Mouse (Mus musculus): ENCODE measurements around the gene Usp5. TPM values are rescaled to one million over a fixed set of nuclear protein-coding genes. Genes with fewer than 3 reads are reported as not detected.
"Not testable (repeated sequence)": the region's sequence is repeated elsewhere in the genome, so short reads cannot be mapped to it uniquely, and the experiment has no call there.

Gene Usp5
- polyA plus RNA-seq, 1 experiment from 2014 or later, result 162 TPM

- H3K4me1 ChIP-seq (ENCODE audit: control insufficient read depth, insufficient read depth, low read length); ATAC-seq (ENCODE audit: low read depth); H3K9ac ChIP-seq (replicated peaks; ENCODE audit: low read depth, low read length); H3K9me3 ChIP-seq (ENCODE audit: control insufficient read depth, low read length); H3K27ac ChIP-seq (ENCODE audit: low read depth, low read length); H3K36me3 ChIP-seq (ENCODE audit: control insufficient read depth, insufficient read depth, low read length); H3K4me3 ChIP-seq (ENCODE audit: low read depth, low read length); H3K4me2 ChIP-seq (ENCODE audit: low read depth, low read length); H3K27me3 ChIP-seq (ENCODE audit: control insufficient read depth, insufficient read depth, low read length): not testable (repeated sequence)
- WGBS, result 96% methylated on average over 4 of the region's 4 CpGs
Observed at GRCm38 (mm10) chr6:124803691-124804090, 25.6 kb downstream of the Usp5 start.

DNA sequence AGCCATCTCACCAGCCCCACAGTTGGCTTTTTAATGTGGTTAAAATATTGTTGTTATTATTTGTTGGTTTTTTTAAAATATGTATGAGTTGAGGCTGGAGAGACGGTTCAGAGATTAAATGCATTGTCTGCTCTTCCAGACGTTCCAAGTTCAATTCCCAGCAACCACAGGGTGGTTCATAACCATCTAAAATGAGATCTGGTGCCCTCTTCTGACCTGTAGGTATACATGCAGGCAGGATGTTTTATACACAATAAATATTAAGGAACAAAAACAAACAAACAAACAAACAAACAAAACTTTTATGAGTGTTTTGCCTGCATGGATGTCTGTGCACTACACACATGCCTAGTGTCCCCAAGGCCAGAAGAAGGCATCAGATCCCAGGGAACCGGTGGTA is 26.2 kb downstream of the Usp5 start:
- Histone ChIP-seq H3K4me1 (ENCODE audit: control insufficient read depth, insufficient read depth, low read length) (peaks cover 5% of the 10 kb centered on the region; the same call in 1 of the 2 replicates), H3K27ac (ENCODE audit: low read depth, low read length) (no peak overlapping the region), H3K36me3 (ENCODE audit: control insufficient read depth, insufficient read depth, low read length) (no peaks in the 10 kb centered on the region), H3K27me3 (ENCODE audit: control insufficient read depth, insufficient read depth, low read length) (no peaks in the 10 kb centered on the region), H3K9ac (replicated peaks; ENCODE audit: low read depth, low read length) (no peak overlapping the region), H3K4me3 (ENCODE audit: low read depth, low read length) (no peak overlapping the region), H3K4me2 (ENCODE audit: low read depth, low read length) (no peak overlapping the region), H3K9me3 (ENCODE audit: control insufficient read depth, low read length) (no peaks in the 10 kb centered on the region)
- WGBS, result 75% methylated on average over 3 of the region's 3 CpGs
- no peak for ATAC-seq (ENCODE audit: low read depth)

- not testable (repeated sequence) for H3K27me3 ChIP-seq (ENCODE audit: control insufficient read depth, insufficient read depth, low read length); H3K9ac ChIP-seq (replicated peaks; ENCODE audit: low read depth, low read length); H3K4me3 ChIP-seq (ENCODE audit: low read depth, low read length); H3K4me2 ChIP-seq (ENCODE audit: low read depth, low read length); H3K27ac ChIP-seq (ENCODE audit: low read depth, low read length); ATAC-seq (ENCODE audit: low read depth); H3K4me1 ChIP-seq (ENCODE audit: control insufficient read depth, insufficient read depth, low read length); H3K36me3 ChIP-seq (ENCODE audit: control insufficient read depth, insufficient read depth, low read length); H3K9me3 ChIP-seq (ENCODE audit: control insufficient read depth, low read length)
- 24% methylated on average over 4 of the region's 9 CpGs for WGBS
Observed at GRCm38 (mm10) chr6:124802400-124802799, 26.9 kb downstream of the Usp5 start.

DNA sequence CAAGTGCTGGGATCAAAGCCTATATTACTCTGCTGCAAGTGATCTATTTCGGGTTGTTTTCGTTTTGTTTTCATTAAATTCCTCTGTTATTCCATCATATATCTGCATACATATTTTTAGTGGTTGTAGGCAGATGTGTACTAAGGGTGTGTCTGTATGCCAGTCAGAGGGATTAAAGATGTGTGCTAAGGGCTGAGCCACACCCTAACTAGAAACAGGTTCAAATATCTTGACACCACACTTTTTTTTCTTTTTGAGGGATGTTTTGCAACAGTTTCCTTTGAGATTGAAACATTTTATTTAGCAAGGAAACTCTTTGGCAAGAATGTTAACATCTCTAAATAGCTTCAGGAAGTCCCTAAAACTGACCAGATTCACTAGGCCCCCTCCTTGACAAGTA is 33.1 kb downstream of the Usp5 start:
- no peaks in the 10 kb centered on the region for H3K9me3 ChIP-seq (ENCODE audit: control insufficient read depth, low read length)
- H3K36me3 ChIP-seq (ENCODE audit: control insufficient read depth, insufficient read depth, low read length), result no peaks in the 10 kb centered on the region
- 83% methylated on average over 2 of the region's 2 CpGs for WGBS
- H3K27me3 ChIP-seq (ENCODE audit: control insufficient read depth, insufficient read depth, low read length), result no peaks in the 10 kb centered on the region
- H3K4me2 ChIP-seq (ENCODE audit: low read depth, low read length), result no peak overlapping the region
- no peak overlapping the region for H3K4me3 ChIP-seq (ENCODE audit: low read depth, low read length)
- no peak for ATAC-seq (ENCODE audit: low read depth)
- H3K4me1 ChIP-seq (ENCODE audit: control insufficient read depth, insufficient read depth, low read length), result no peaks in the 10 kb centered on the region
- H3K9ac ChIP-seq (replicated peaks; ENCODE audit: low read depth, low read length), result no peak overlapping the region
- H3K27ac ChIP-seq (ENCODE audit: low read depth, low read length), result no peak overlapping the region

DNA sequence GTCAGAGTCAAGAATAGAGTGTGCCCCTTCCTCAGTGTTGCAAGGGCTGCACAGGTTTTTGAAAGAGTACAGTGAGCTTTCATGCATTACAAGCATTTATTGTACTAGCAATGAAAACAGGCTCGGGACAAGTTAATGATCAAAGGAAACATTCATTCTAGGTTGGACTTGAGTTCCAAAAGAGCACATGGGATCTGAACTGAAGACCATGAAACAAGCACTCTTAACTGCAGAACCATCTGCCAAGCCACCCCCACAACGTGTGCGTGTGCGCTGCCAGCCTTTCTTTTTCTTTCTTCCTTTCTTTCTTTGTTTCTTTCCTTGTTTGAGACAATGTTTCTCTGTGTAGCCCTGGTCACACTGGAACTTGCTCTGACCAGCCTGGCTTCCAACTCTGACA is 33.5 kb downstream of the Usp5 start:
- no peak overlapping the region for H3K27ac ChIP-seq (ENCODE audit: low read depth, low read length)
- no peak for ATAC-seq (ENCODE audit: low read depth)
- H3K4me3 ChIP-seq (ENCODE audit: low read depth, low read length), result no peak overlapping the region
- no peaks in the 10 kb centered on the region for H3K27me3 ChIP-seq (ENCODE audit: control insufficient read depth, insufficient read depth, low read length)
- H3K4me2 ChIP-seq (ENCODE audit: low read depth, low read length), result no peak overlapping the region
- no peaks in the 10 kb centered on the region for H3K9me3 ChIP-seq (ENCODE audit: control insufficient read depth, low read length)
- H3K4me1 ChIP-seq (ENCODE audit: control insufficient read depth, insufficient read depth, low read length), result no peaks in the 10 kb centered on the region
- H3K9ac ChIP-seq (replicated peaks; ENCODE audit: low read depth, low read length), result no peak overlapping the region
- no peaks in the 10 kb centered on the region for H3K36me3 ChIP-seq (ENCODE audit: control insufficient read depth, insufficient read depth, low read length)
- WGBS, result 64% methylated on average over 4 of the region's 4 CpGs

DNA sequence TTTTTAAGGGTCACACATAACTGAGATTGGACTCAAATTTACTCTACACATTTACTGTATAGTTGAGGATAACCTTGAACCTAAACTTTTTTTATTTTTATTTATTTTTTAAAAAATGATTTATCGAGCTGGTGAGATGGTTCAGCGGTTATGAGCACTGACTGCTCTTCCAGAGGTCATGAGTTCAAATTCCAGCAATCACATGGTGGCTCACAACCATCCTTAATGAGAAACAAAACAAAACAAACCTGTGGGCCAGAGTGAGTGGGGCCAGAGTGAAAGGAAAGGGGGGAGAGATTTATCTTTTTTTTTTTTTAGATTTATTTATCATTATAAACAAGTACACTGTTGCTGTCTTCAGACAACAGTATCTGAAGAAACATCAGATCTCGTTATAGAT is 37.4 kb downstream of the Usp5 start:
- H3K36me3 ChIP-seq (ENCODE audit: control insufficient read depth, insufficient read depth, low read length), result no peaks in the 10 kb centered on the region
- H3K4me1 ChIP-seq (ENCODE audit: control insufficient read depth, insufficient read depth, low read length), result no peaks in the 10 kb centered on the region
- no peak overlapping the region for H3K4me3 ChIP-seq (ENCODE audit: low read depth, low read length)
- 89% methylated on average over 3 of the region's 3 CpGs for WGBS
- no peak overlapping the region for H3K9ac ChIP-seq (replicated peaks; ENCODE audit: low read depth, low read length)
- ATAC-seq (ENCODE audit: low read depth), result no peak
- no peaks in the 10 kb centered on the region for H3K27me3 ChIP-seq (ENCODE audit: control insufficient read depth, insufficient read depth, low read length)
- H3K9me3 ChIP-seq (ENCODE audit: control insufficient read depth, low read length), result no peaks in the 10 kb centered on the region
- no peak overlapping the region for H3K27ac ChIP-seq (ENCODE audit: low read depth, low read length)
- no peak overlapping the region for H3K4me2 ChIP-seq (ENCODE audit: low read depth, low read length)

DNA sequence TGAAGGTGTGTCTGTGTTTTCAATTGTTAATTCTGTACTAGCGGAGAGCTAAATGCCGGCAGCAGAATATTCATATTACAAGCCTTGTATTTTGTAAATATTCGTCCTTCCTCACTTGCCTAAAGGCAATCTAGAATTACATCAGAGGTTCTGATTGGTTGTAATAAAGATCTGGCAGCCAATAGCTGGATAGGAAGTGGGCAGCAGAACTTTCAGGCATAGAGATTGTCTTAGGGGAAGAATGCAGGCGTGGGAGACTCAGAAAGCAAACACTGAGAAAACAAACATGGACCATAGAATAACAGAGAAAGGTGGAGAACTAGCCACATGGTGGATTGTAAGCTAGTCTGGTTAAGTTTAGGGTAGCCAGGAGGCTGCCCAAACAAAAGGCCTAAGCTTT is 39.2 kb downstream of the Usp5 start:
- H3K4me3 ChIP-seq (ENCODE audit: low read depth, low read length), result no peak overlapping the region
- H3K27me3 ChIP-seq (ENCODE audit: control insufficient read depth, insufficient read depth, low read length), result no peaks in the 10 kb centered on the region
- no peak for ATAC-seq (ENCODE audit: low read depth)
- no peaks in the 10 kb centered on the region for H3K4me1 ChIP-seq (ENCODE audit: control insufficient read depth, insufficient read depth, low read length)
- no peak overlapping the region for H3K27ac ChIP-seq (ENCODE audit: low read depth, low read length)
- WGBS, result 77% methylated on average over 4 of the region's 4 CpGs
- no peak overlapping the region for H3K4me2 ChIP-seq (ENCODE audit: low read depth, low read length)
- H3K9me3 ChIP-seq (ENCODE audit: control insufficient read depth, low read length), result no peaks in the 10 kb centered on the region
- no peaks in the 10 kb centered on the region for H3K36me3 ChIP-seq (ENCODE audit: control insufficient read depth, insufficient read depth, low read length)
- no peak overlapping the region for H3K9ac ChIP-seq (replicated peaks; ENCODE audit: low read depth, low read length)

DNA sequence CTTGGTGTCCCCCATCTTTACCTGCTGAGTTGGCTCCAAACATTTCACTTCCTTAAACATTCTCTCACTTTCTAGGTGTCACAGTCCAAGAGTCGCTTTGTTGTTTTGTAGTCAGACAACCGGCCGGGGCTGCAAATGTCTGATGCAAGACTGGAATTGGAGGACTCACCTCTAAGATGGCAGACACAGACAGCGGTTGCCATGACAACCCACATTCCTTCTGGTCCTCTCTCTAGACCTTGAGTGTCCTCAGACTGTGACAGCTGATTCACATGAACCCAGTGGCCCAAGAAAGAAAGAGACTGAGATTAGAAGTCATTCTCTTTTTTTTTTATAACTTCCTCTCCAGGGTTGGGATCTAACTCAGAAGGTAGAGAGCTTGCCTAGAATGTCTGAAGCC is 39.8 kb downstream of the Usp5 start:
- H3K36me3 ChIP-seq (ENCODE audit: control insufficient read depth, insufficient read depth, low read length), result no peaks in the 10 kb centered on the region
- no peak overlapping the region for H3K27ac ChIP-seq (ENCODE audit: low read depth, low read length)
- H3K4me1 ChIP-seq (ENCODE audit: control insufficient read depth, insufficient read depth, low read length), result no peaks in the 10 kb centered on the region
- H3K9ac ChIP-seq (replicated peaks; ENCODE audit: low read depth, low read length), result no peak overlapping the region
- no peak overlapping the region for H3K4me3 ChIP-seq (ENCODE audit: low read depth, low read length)
- no peak for ATAC-seq (ENCODE audit: low read depth)
- H3K9me3 ChIP-seq (ENCODE audit: control insufficient read depth, low read length), result no peaks in the 10 kb centered on the region
- no peak overlapping the region for H3K4me2 ChIP-seq (ENCODE audit: low read depth, low read length)
- 83% methylated on average over 4 of the region's 4 CpGs for WGBS
- no peaks in the 10 kb centered on the region for H3K27me3 ChIP-seq (ENCODE audit: control insufficient read depth, insufficient read depth, low read length)

GRCm38 (mm10) chr6:124787722-124788121 is 41.6 kb downstream of the Usp5 start:
- Histone ChIP-seq H3K9ac (replicated peaks; ENCODE audit: low read depth, low read length) (no peak overlapping the region), H3K9me3 (ENCODE audit: control insufficient read depth, low read length) (no peaks in the 10 kb centered on the region), H3K36me3 (ENCODE audit: control insufficient read depth, insufficient read depth, low read length) (no peaks in the 10 kb centered on the region), H3K4me3 (ENCODE audit: low read depth, low read length) (no peak overlapping the region), H3K27ac (ENCODE audit: low read depth, low read length) (no peak overlapping the region), H3K27me3 (ENCODE audit: control insufficient read depth, insufficient read depth, low read length) (no peaks in the 10 kb centered on the region), H3K4me2 (ENCODE audit: low read depth, low read length) (no peak overlapping the region), H3K4me1 (ENCODE audit: control insufficient read depth, insufficient read depth, low read length) (no peaks in the 10 kb centered on the region)
- 80% methylated on average over 10 of the region's 10 CpGs for WGBS
- no peak for ATAC-seq (ENCODE audit: low read depth)
